Mouse (Mus musculus): ENCODE data around the gene Bag5.

- TF ChIP-seq CTCF (IDR thresholded peaks at IDR 0.05; ENCODE audit: low read depth) = no peak
- no peak for TF ChIP-seq EP300 (IDR thresholded peaks at IDR 0.05; ENCODE audit: low read depth)
These were observed 24.3 kb upstream of the Bag5 start for GRCm38 (mm10) chr12:111737370-111737769.
